Mouse (Mus musculus) urinary bladder, postnatal 4 days (tissue): ENCODE measurements around the gene Icos.

Experiments used
- DNase-seq, 2 experiments: peaks; one replicate each; pipeline ENCODE4 v3.0.0; 2021 to 2022; ENCODE audit warnings: low spot score in 2 of 2

Gene Icos

GRCm38 (mm10) chr1:60961080-60961479, 16.6 kb upstream of the Icos start:
- DNase-seq: peak in 1 of 2 experiments; percentile 67

GRCm38 (mm10) chr1:60962095-60962494, 15.6 kb upstream of the Icos start:
- DNase-seq: no peak

GRCm38 (mm10) chr1:60967521-60967920, 10.2 kb upstream of the Icos start:
- DNase-seq: no peak

GRCm38 (mm10) chr1:60970846-60971245, 6.9 kb upstream of the Icos start:
- no peak for DNase-seq

- no peak for DNase-seq
Observed at GRCm38 (mm10) chr1:60974221-60974620, 3.5 kb upstream of the Icos start.

- no peak for DNase-seq
Observed at GRCm38 (mm10) chr1:60975646-60976294, 2.0 kb upstream of the Icos start.

GRCm38 (mm10) chr1:60979126-60979842, 1.6 kb downstream of the Icos start:
- no peak for DNase-seq

- no peak for DNase-seq
Observed at GRCm38 (mm10) chr1:60979843-60980235, 2.1 kb downstream of the Icos start.

- DNase-seq: no peak
Observed at GRCm38 (mm10) chr1:60985075-60985474, 7.3 kb downstream of the Icos start.

GRCm38 (mm10) chr1:60986141-60986540, 8.4 kb downstream of the Icos start:
- no peak for DNase-seq

GRCm38 (mm10) chr1:60989086-60989485, 11.4 kb downstream of the Icos start:
- no peak for DNase-seq

GRCm38 (mm10) chr1:60990305-60990704, 12.6 kb downstream of the Icos start:
- no peak for DNase-seq

GRCm38 (mm10) chr1:60998008-60998557, 20.4 kb downstream of the Icos start:
- DNase-seq: no peak

- DNase-seq: no peak
Observed at GRCm38 (mm10) chr1:60998689-60999088, 21.0 kb downstream of the Icos start.

- DNase-seq: no peak
Observed at GRCm38 (mm10) chr1:61001786-61002354, 24.1 kb downstream of the Icos start.

- DNase-seq: no peak
Observed at GRCm38 (mm10) chr1:61006229-61006628, 28.5 kb downstream of the Icos start.

- no peak for DNase-seq
Observed at GRCm38 (mm10) chr1:61007516-61007915, 29.8 kb downstream of the Icos start.

- DNase-seq: no peak
Observed at GRCm38 (mm10) chr1:61016578-61017118, 38.9 kb downstream of the Icos start.

GRCm38 (mm10) chr1:61026712-61027111, 49.0 kb downstream of the Icos start:
- DNase-seq: no peak

- DNase-seq: no peak
Observed at GRCm38 (mm10) chr1:61027519-61027918, 49.8 kb downstream of the Icos start.

GRCm38 (mm10) chr1:61029919-61030318, 52.2 kb downstream of the Icos start:
- DNase-seq: no peak

- DNase-seq: no peak
Observed at GRCm38 (mm10) chr1:61030532-61030931, 52.8 kb downstream of the Icos start.

- no peak for DNase-seq
Observed at GRCm38 (mm10) chr1:61035270-61035669, 57.5 kb downstream of the Icos start.
